Mouse (Mus musculus) neural tube, embryonic 14.5 days (tissue): ENCODE results near the gene Hunk. TPM values are rescaled to one million over a fixed set of nuclear protein-coding genes. Genes with fewer than 3 reads are reported as not detected.

Experiments used
- ATAC-seq: fragments of 200-750 bp; cut with Nextera tagmentation; 2 replicates; pipeline ENCODE4 v1.8.0; 2017; ENCODE audit warnings: low read depth, mild to moderate bottlenecking, moderate TSS enrichment, moderate library complexity
- H3K27ac ChIP-seq: fragments of 300-500 bp; sonication (generic); 2 replicates; pipeline ENCODE4 v1.5.1; 2014; ENCODE audit warnings: low read depth, mild to moderate bottlenecking, control low read depth, low read length, moderate library complexity, mixed read lengths
- H3K27me3 ChIP-seq: fragments of 300-500 bp; sonication (generic); 2 replicates; pipeline ENCODE4 v1.6.1; 2014; ENCODE audit warnings: low read length; ENCODE audit not compliant: control insufficient read depth, insufficient read depth
- H3K36me3 ChIP-seq: fragments of 300-500 bp; sonication (generic); 2 replicates; pipeline ENCODE4 v1.6.1; 2014; ENCODE audit warnings: low read length, mixed read lengths; ENCODE audit not compliant: control insufficient read depth, insufficient read depth
- H3K4me1 ChIP-seq: fragments of 300-500 bp; sonication (generic); 2 replicates; pipeline ENCODE4 v1.6.1; 2014; ENCODE audit warnings: low read length; ENCODE audit not compliant: control insufficient read depth, insufficient read depth
- H3K4me2 ChIP-seq: fragments of 300-500 bp; sonication (generic); 2 replicates; pipeline ENCODE4 v1.6.1; 2014; ENCODE audit warnings: mild to moderate bottlenecking, low read depth, low read length, control low read depth
- H3K4me3 ChIP-seq: fragments of 300-500 bp; sonication (generic); 2 replicates; pipeline ENCODE4 v1.5.1; 2014; ENCODE audit warnings: low read depth, low read length, control low read depth, mixed read lengths
- H3K9ac ChIP-seq: fragments of 300-500 bp; sonication (generic); replicated peaks from 2 replicates; pipeline ENCODE4 v1.6.1; 2014; ENCODE audit warnings: low read depth, mild to moderate bottlenecking, control low read depth, low read length, mixed read lengths
- H3K9me3 ChIP-seq: fragments of 300-500 bp; sonication (generic); 2 replicates; pipeline ENCODE4 v1.6.1; 2016; ENCODE audit warnings: low read length; ENCODE audit not compliant: control insufficient read depth
- WGBS: fragments of 180-500 bp; shearing (Covaris S2); extraction: QIAGEN DNeasy Blood & Tissue Kit; methylation state at CpG from one replicate; pipeline ENCODE4 v1.1.7; 2014; 5-methylcytosine and 5-hydroxymethylcytosine counted together
- polyA plus RNA-seq: library from polyadenylated mRNA; unstranded; fragments of >200 nt; fragmentation: Nextera tagmentation; extraction: Ambion mirVana; gene quantifications from 2 replicates; pipeline ENCODE4 v1.2.1, GENCODE M21; 2014

Gene Hunk
- polyA plus RNA-seq, 1 experiment from 2014 or later = 8.0 TPM

DNA sequence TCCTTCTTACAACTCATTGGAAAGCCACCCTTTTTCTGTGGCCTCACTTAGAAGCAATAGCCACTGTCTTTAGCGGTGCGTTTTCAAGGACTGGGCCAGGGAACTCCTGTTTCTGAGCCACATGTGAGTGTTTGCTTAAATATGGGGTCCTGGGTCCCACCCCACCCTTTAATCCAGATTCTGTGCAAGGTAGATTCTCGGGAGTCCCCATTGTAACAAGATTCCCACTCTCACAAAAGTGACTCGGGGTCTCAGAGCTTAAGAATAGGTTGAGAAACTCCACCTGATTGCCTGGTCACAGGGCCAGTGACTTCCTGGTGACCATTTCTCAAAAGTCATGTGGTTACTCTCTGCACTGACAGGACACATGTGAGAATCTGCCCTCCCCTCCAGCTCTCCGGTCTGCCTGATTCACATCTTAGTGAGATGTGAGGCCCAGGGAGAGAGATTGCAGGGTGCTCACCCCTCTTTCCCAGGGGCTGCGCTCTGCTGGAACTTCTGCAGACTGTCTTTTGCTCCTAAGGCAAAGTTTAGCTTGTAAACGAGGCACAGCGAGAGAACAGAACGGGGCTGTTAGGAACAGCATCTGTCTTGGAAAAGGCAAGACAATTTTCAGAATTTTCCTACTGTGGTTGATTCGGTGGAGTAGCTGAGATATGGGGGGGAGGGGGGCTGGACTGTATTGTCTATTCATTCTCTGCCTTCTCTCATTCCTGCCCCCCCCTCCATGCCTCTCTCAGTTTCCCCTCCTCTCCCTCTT lies 135.6 kb downstream of the Hunk start:
- Histone ChIP-seq H3K4me1 (peaks cover 11% of the 10 kb centered on the region; the same call in 1 of the 2 replicates), H3K9me3 (no peaks in the 10 kb centered on the region), H3K27ac (no peak overlapping the region), H3K9ac (no peak overlapping the region), H3K36me3 (no peaks in the 10 kb centered on the region), H3K27me3 (no peaks in the 10 kb centered on the region), H3K4me2 (no peak overlapping the region), H3K4me3 (no peak overlapping the region)
- peak; percentile 12; the same call in 1 of the 2 replicates for ATAC-seq
- 10% methylated on average over 10 of the region's 10 CpGs for WGBS

DNA sequence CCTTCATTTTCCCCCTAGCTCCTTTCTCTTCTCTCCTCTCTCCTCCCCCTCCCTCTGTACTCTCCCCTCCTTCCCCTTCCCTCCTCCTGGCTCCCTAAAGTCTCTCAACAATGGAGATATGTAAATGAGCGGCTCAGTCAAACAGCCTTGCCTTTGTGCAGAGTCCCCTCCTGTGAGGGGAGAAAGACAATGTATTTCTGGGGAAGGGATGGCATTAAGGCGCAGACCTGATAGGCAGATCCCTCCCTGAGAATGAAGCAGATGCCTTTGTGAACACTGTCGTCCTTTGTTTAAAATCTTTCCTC lies 136.1 kb downstream of the Hunk start:
- Histone ChIP-seq H3K4me1 (peaks cover 11% of the 10 kb centered on the region; the same call in 1 of the 2 replicates), H3K4me3 (no peak overlapping the region), H3K9me3 (no peaks in the 10 kb centered on the region), H3K36me3 (no peaks in the 10 kb centered on the region), H3K27me3 (no peaks in the 10 kb centered on the region), H3K27ac (0 out of 2 replicates have a peak overlapping the region, but pooled peaks have one; percentile 13), H3K4me2 (no peak overlapping the region), H3K9ac (0 out of 2 replicates have a peak overlapping the region, but pooled peaks have one; percentile 0)
- peak; percentile 82 for ATAC-seq
- WGBS = 9% methylated on average over 3 of the region's 3 CpGs

GRCm38 (mm10) chr16:90522575-90522974 lies 136.8 kb downstream of the Hunk start:
- no peak overlapping the region for H3K9ac ChIP-seq
- H3K4me3 ChIP-seq = no peak overlapping the region
- H3K4me1 ChIP-seq = peaks cover 11% of the 10 kb centered on the region; the same call in 1 of the 2 replicates
- no peaks in the 10 kb centered on the region for H3K27me3 ChIP-seq
- no peaks in the 10 kb centered on the region for H3K9me3 ChIP-seq
- 70% methylated on average over 1 of the region's 1 CpGs for WGBS
- ATAC-seq = no peak
- H3K27ac ChIP-seq = no peak overlapping the region
- H3K4me2 ChIP-seq = no peak overlapping the region
- H3K36me3 ChIP-seq = no peaks in the 10 kb centered on the region

DNA sequence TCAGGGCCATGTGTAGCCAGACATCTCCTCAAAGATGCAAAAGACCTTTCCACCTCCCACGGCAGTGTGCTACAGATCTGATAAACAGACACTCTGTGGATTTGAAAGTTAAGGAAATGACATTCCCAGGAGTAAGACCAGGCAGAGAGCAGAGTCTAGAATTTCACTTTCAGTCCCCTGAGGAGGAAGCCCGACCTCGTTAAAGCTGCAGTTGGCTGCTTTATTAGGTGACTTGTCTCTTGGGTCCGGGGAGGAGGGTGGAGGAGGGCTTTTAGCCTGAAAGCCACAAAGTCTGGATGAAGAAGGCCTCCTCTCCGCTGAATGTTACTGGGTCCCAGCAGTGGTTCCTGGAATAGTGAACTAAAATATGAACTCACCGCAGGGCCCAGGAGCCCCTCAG lies 137.6 kb downstream of the Hunk start:
- H3K9me3 ChIP-seq = no peaks in the 10 kb centered on the region
- no peak overlapping the region for H3K27ac ChIP-seq
- no peaks in the 10 kb centered on the region for H3K27me3 ChIP-seq
- no peak overlapping the region for H3K4me2 ChIP-seq
- 40% methylated on average over 6 of the region's 6 CpGs for WGBS
- no peak for ATAC-seq
- no peaks in the 10 kb centered on the region for H3K36me3 ChIP-seq
- H3K9ac ChIP-seq = no peak overlapping the region
- H3K4me1 ChIP-seq = peaks cover 11% of the 10 kb centered on the region; the same call in 1 of the 2 replicates
- no peak overlapping the region for H3K4me3 ChIP-seq

- Histone ChIP-seq H3K9ac (no peak overlapping the region), H3K27me3 (no peaks in the 10 kb centered on the region), H3K27ac (no peak overlapping the region), H3K4me1 (peaks cover 11% of the 10 kb centered on the region; the same call in 1 of the 2 replicates), H3K9me3 (no peaks in the 10 kb centered on the region), H3K4me2 (no peak overlapping the region), H3K36me3 (no peaks in the 10 kb centered on the region), H3K4me3 (no peak overlapping the region)
- 95% methylated on average over 18 of the region's 18 CpGs for WGBS
- ATAC-seq = no peak
Observed at GRCm38 (mm10) chr16:90523894-90524293, 138.1 kb downstream of the Hunk start.

- H3K27ac ChIP-seq = no peak overlapping the region
- no peak for ATAC-seq
- no peak overlapping the region for H3K4me2 ChIP-seq
- H3K4me3 ChIP-seq = no peak overlapping the region
- H3K4me1 ChIP-seq = peaks cover 11% of the 10 kb centered on the region; the same call in 1 of the 2 replicates
- H3K27me3 ChIP-seq = no peaks in the 10 kb centered on the region
- WGBS = 96% methylated on average over 18 of the region's 18 CpGs
- H3K36me3 ChIP-seq = no peaks in the 10 kb centered on the region
- no peaks in the 10 kb centered on the region for H3K9me3 ChIP-seq
- H3K9ac ChIP-seq = no peak overlapping the region
Observed at GRCm38 (mm10) chr16:90524393-90524792, 138.6 kb downstream of the Hunk start.

GRCm38 (mm10) chr16:90533119-90533673 lies 147.4 kb downstream of the Hunk start:
- H3K4me2 ChIP-seq = no peak overlapping the region
- no peaks in the 10 kb centered on the region for H3K36me3 ChIP-seq
- H3K4me1 ChIP-seq = no peaks in the 10 kb centered on the region
- 46% methylated on average over 10 of the region's 10 CpGs for WGBS
- no peaks in the 10 kb centered on the region for H3K27me3 ChIP-seq
- ATAC-seq = no peak
- no peak overlapping the region for H3K4me3 ChIP-seq
- H3K27ac ChIP-seq = no peak overlapping the region
- H3K9ac ChIP-seq = no peak overlapping the region
- no peaks in the 10 kb centered on the region for H3K9me3 ChIP-seq

GRCm38 (mm10) chr16:90534591-90534990 lies 148.8 kb downstream of the Hunk start:
- Histone ChIP-seq H3K4me2 (no peak overlapping the region), H3K27ac (no peak overlapping the region), H3K27me3 (no peaks in the 10 kb centered on the region), H3K4me3 (no peak overlapping the region), H3K36me3 (no peaks in the 10 kb centered on the region), H3K9ac (no peak overlapping the region), H3K9me3 (no peaks in the 10 kb centered on the region), H3K4me1 (no peaks in the 10 kb centered on the region)
- ATAC-seq = no peak
- 89% methylated on average over 8 of the region's 8 CpGs for WGBS

DNA sequence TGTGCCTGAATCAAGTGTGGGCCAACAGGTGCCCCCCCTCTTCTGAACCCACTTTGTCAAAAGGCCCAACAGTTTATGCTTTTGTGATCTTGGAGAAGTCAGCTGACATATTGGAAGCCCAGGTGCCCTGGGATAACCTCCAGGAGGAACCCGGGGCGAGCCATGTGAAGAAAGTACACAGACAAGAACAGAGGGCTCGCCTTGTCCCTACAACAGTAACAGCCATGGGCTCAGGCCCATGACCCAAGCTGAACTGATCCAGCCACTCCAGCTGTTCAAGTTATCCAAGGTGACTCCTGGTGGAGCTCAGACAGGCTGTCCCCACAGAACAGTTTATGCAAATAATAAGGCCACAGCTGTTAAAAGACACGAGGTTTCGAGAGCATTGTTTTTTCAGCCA lies 153.1 kb downstream of the Hunk start:
- 81% methylated on average over 5 of the region's 5 CpGs for WGBS
- H3K27me3 ChIP-seq = no peaks in the 10 kb centered on the region
- no peaks in the 10 kb centered on the region for H3K4me1 ChIP-seq

More for the DNA sequence above, 153.1 kb downstream of the Hunk start:
- H3K27ac ChIP-seq = no peak overlapping the region
- H3K9me3 ChIP-seq = no peaks in the 10 kb centered on the region
- no peak overlapping the region for H3K4me3 ChIP-seq
- no peak overlapping the region for H3K9ac ChIP-seq
- H3K36me3 ChIP-seq = no peaks in the 10 kb centered on the region
- ATAC-seq = no peak
- no peak overlapping the region for H3K4me2 ChIP-seq
